Mouse (Mus musculus): ENCODE results near the gene Slc26a9. TPM values are rescaled to one million over a fixed set of nuclear protein-coding genes. Genes with fewer than 3 reads are reported as not detected.

The Slc26a9 gene
- total RNA-seq, 2 experiments from 2014 or later: not detected

DNA sequence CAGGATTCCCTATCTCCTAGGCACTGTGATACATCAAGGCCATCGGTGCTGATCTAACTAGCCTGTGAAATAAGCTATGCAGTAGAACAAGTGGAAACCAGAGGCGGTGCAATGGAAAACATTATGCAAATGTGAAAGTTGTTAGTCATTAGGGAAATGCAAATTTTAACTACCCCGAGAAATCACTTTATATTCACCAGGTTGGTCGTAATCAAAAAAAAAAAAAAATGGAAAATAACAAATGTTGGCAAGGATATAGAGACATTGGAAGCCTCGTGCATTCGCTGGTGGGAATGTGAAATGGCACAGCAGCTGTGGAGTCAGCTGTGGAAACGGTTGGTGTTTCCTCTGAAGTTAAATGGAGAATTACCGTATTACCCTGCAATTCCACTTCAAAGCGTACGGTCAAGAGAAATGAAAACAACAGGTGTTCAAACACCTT lies 77.1 kb downstream of the Slc26a9 start:
- ATAC-seq (ENCODE audit: poor library complexity, severe bottlenecking): no peak

Other genes starting within 250 kb of the Slc26a9 start
- 57.5 and 67.8 TPM in 2 replicates for gene Srgap2, start 216.7 kb upstream of the Slc26a9 start, total RNA-seq (2015)
- 25.7 and 43.9 TPM in 2 replicates for gene Srgap2, start 216.7 kb upstream of the Slc26a9 start, total RNA-seq (2017)
- 6.6 and 7.0 TPM in 2 replicates for gene Fam72a, start 216.1 kb upstream of the Slc26a9 start, total RNA-seq (2015)
- gene Fam72a, start 216.1 kb upstream of the Slc26a9 start, total RNA-seq (2017): 2.8 and 5.2 TPM in 2 replicates
- not detected in 2 replicates for gene Avpr1b, start 144.8 kb upstream of the Slc26a9 start, total RNA-seq (2015)
- gene Avpr1b, start 144.8 kb upstream of the Slc26a9 start, total RNA-seq (2017): not detected in 2 replicates
- gene Ctse, start 105.7 kb upstream of the Slc26a9 start, total RNA-seq (2015): 32.7 and 55.0 TPM in 2 replicates
- 15.1 and 31.0 TPM in 2 replicates for gene Ctse, start 105.7 kb upstream of the Slc26a9 start, total RNA-seq (2017)
- gene Rab7b, start 55.3 kb upstream of the Slc26a9 start, total RNA-seq (2015): 3.3 and 4.0 TPM in 2 replicates
- 22.4 TPM in 2 replicates for gene Rab7b, start 55.3 kb upstream of the Slc26a9 start, total RNA-seq (2017)
- gene Pm20d1, start 53.4 kb downstream of the Slc26a9 start, total RNA-seq (2015): 0.07 TPM in 1 of 2 replicates, not detected in the other
- gene Pm20d1, start 53.4 kb downstream of the Slc26a9 start, total RNA-seq (2017): not detected in 2 replicates
- 3.4 and 7.8 TPM in 2 replicates for gene Slc41a1, start 83.5 kb downstream of the Slc26a9 start, total RNA-seq (2015)
- gene Slc41a1, start 83.5 kb downstream of the Slc26a9 start, total RNA-seq (2017): 3.1 and 5.3 TPM in 2 replicates
- 45.3 and 48.4 TPM in 2 replicates for gene Rab29, start 123.2 kb downstream of the Slc26a9 start, total RNA-seq (2015)
- 31.1 and 33.4 TPM in 2 replicates for gene Rab29, start 123.2 kb downstream of the Slc26a9 start, total RNA-seq (2017)
- 145 TPM in 2 replicates for gene Nucks1, start 166.5 kb downstream of the Slc26a9 start, total RNA-seq (2015)
- 234 and 235 TPM in 2 replicates for gene Nucks1, start 166.5 kb downstream of the Slc26a9 start, total RNA-seq (2017)
- 0.16 and 0.46 TPM in 2 replicates for gene Slc45a3, start 218.9 kb downstream of the Slc26a9 start, total RNA-seq (2015)
- 0.33 TPM in 1 of 2 replicates, not detected in the other for gene Slc45a3, start 218.9 kb downstream of the Slc26a9 start, total RNA-seq (2017)

All from megakaryocyte, adult 5-6 weeks (primary cell).